Mouse (Mus musculus) neural tube, embryonic 15.5 days (tissue): ENCODE results near the gene Xirp1. TPM values are rescaled to one million over a fixed set of nuclear protein-coding genes. Genes with fewer than 3 reads are reported as not detected.

Source experiments
- ATAC-seq: fragments of 200-750 bp; cut with Nextera tagmentation; 2 replicates; pipeline ENCODE4 v1.8.0; 2017; ENCODE audit warnings: mild to moderate bottlenecking, moderate TSS enrichment, moderate library complexity; ENCODE audit not compliant: low FRiP score
- H3K27ac ChIP-seq: fragments of 300-500 bp; sonication (generic); replicated peaks from 2 replicates; pipeline ENCODE4 v1.5.1; 2015; ENCODE audit warnings: mild to moderate bottlenecking, inconsistent platforms
- H3K27me3 ChIP-seq: fragments of 300-500 bp; sonication (generic); replicated peaks from 2 replicates; pipeline ENCODE4 v1.6.1; 2015; ENCODE audit warnings: inconsistent platforms
- H3K36me3 ChIP-seq: fragments of 300-500 bp; sonication (generic); 2 replicates; pipeline ENCODE4 v1.6.1; 2015; ENCODE audit warnings: inconsistent platforms
- H3K4me1 ChIP-seq: fragments of 300-500 bp; sonication (generic); 2 replicates; pipeline ENCODE4 v1.6.1; 2015; ENCODE audit warnings: inconsistent platforms
- H3K4me2 ChIP-seq: fragments of 300-500 bp; sonication (generic); 2 replicates; pipeline ENCODE4 v1.6.1; 2015; ENCODE audit warnings: inconsistent platforms, mild to moderate bottlenecking, moderate library complexity
- H3K4me3 ChIP-seq: fragments of 300-500 bp; sonication (generic); replicated peaks from 2 replicates; pipeline ENCODE4 v1.5.1; 2015; ENCODE audit warnings: mild to moderate bottlenecking, inconsistent platforms
- H3K9ac ChIP-seq: fragments of 300-500 bp; sonication (generic); replicated peaks from 2 replicates; pipeline ENCODE4 v1.6.1; 2015; ENCODE audit warnings: mild to moderate bottlenecking, inconsistent platforms
- H3K9me3 ChIP-seq: fragments of 300-500 bp; sonication (generic); replicated peaks from 2 replicates; pipeline ENCODE4 v1.6.1; 2016; ENCODE audit warnings: inconsistent platforms
- WGBS: fragments of 180-500 bp; shearing (Covaris S2); methylation state at CpG from one replicate; pipeline ENCODE4 v1.1.7; 2015; ENCODE audit warnings: mixed read lengths; 5-methylcytosine and 5-hydroxymethylcytosine counted together
- polyA plus RNA-seq: library from polyadenylated mRNA; unstranded; fragments of >200 nt; fragmentation: Nextera tagmentation; extraction: Ambion mirVana; gene quantifications from 2 replicates; pipeline ENCODE4 v1.2.1, GENCODE M21; 2015

The Xirp1 gene
- polyA plus RNA-seq, 1 experiment from 2014 or later: 0.14 TPM

DNA sequence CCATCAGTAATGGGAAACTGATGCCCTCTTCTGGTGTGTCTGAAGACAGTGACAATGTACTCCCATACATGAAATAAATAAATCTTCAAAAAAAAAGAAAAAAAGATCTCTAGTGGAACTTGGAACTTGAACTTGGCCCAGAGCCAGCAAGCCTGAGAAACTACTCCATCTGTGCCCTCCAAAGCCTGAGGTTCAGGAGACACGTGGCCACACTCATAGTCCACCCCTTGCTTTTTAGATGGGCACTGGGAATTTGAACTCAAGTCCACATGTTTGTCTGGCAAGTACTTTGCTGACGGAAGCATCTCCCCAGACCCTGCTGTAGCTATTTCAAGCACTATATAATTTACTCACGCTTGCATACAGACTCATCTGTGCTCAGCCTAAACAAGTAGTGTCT is 58.2 kb downstream of the Xirp1 start:
- Histone ChIP-seq H3K9ac (no peak overlapping the region), H3K9me3 (no peaks in the 10 kb centered on the region), H3K4me3 (no peak overlapping the region), H3K4me2 (no peak overlapping the region), H3K4me1 (peaks cover 4% of the 10 kb centered on the region), H3K27me3 (no peaks in the 10 kb centered on the region; the same call in 1 of the 2 replicates), H3K36me3 (no peaks in the 10 kb centered on the region), H3K27ac (no peak overlapping the region)
- 79% methylated on average over 3 of the region's 3 CpGs for WGBS
- no peak for ATAC-seq

DNA sequence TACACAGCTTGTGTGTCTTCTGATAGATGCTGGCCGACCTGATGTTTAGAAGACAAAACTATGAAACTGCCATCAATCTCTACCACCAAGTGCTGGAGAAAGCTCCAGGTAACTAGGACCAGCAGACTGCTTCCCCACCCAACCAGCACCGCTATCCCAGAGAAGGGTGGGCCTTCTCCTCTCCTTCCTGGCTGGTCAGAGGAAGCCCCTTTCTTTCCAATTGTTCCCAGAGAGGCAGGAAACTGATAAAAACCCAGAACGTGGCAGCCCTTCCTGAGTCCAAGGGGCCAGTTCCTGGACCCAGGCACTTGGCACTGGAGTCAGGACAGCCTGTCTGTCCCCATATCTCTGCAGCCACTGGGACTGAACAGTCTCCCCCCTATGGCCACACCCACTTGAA is 59.2 kb downstream of the Xirp1 start:
- Histone ChIP-seq H3K4me1 (no peaks in the 10 kb centered on the region), H3K4me3 (no peak overlapping the region), H3K4me2 (no peak overlapping the region), H3K27me3 (no peaks in the 10 kb centered on the region; the same call in 1 of the 2 replicates), H3K9ac (no peak overlapping the region), H3K27ac (no peak overlapping the region), H3K9me3 (no peaks in the 10 kb centered on the region), H3K36me3 (no peaks in the 10 kb centered on the region)
- 90% methylated on average over 3 of the region's 3 CpGs for WGBS
- ATAC-seq: no peak

Other genes with a start within 250 kb of the Xirp1 start
- 0.70 and 1.3 TPM in 2 replicates for gene Scn11a, start 198.1 kb downstream of the Xirp1 start, polyA plus RNA-seq
- gene Wdr48, start 128.7 kb downstream of the Xirp1 start, polyA plus RNA-seq: 52.4 and 54.6 TPM in 2 replicates
- 24.0 and 25.7 TPM in 2 replicates for gene Gorasp1, start 86.0 kb downstream of the Xirp1 start, polyA plus RNA-seq
- gene Ttc21a, start 86.0 kb downstream of the Xirp1 start, polyA plus RNA-seq: 0.74 and 0.80 TPM in 2 replicates
- gene Csrnp1, start 38.9 kb downstream of the Xirp1 start, polyA plus RNA-seq: 1.4 and 3.4 TPM in 2 replicates
- 10.5 and 11.3 TPM in 2 replicates for gene Cx3cr1, start 46.3 kb upstream of the Xirp1 start, polyA plus RNA-seq
- 2.4 TPM in 1 of 2 replicates, not detected in the other for gene Ccr8, start 68.5 kb upstream of the Xirp1 start, polyA plus RNA-seq
- gene Slc25a38, start 86.8 kb upstream of the Xirp1 start, polyA plus RNA-seq: 45.8 and 46.6 TPM in 2 replicates
- gene Rpsa, start 104.1 kb upstream of the Xirp1 start, polyA plus RNA-seq: 830 and 1,045 TPM in 2 replicates
- gene Mobp, start 126.1 kb upstream of the Xirp1 start, polyA plus RNA-seq: 0.18 and 0.50 TPM in 2 replicates